Mouse (Mus musculus): ENCODE results near the gene Ctcf. TPM values are rescaled to one million over a fixed set of nuclear protein-coding genes. Genes with fewer than 3 reads are reported as not detected.
"Not testable (repeated sequence)": the region's sequence is repeated elsewhere in the genome, so short reads cannot be mapped to it uniquely, and the experiment has no call there.

Ctcf gene
- total RNA-seq (2021): 10 to 100 TPM; 54.2 to 55.2 TPM
- long read RNA-seq, experiment 1, transcript Ctcf-201 (12 exons, 3,782 nt): major isoform, 6 of 13 reads
- long read RNA-seq, experiment 1, partial matches to known transcripts: 2 of 13 reads
- long read RNA-seq, experiment 1, other reads (novel, unspliced or antisense): 5 of 13 reads
- long read RNA-seq, experiment 2, transcript Ctcf-201 (12 exons, 3,782 nt): major isoform, 7 of 57 reads
- long read RNA-seq, experiment 2, partial matches to known transcripts: 30 of 57 reads
- long read RNA-seq, experiment 2, other reads (novel, unspliced or antisense): 19 of 57 reads

GRCm38 (mm10) chr8:105636018-105636962, at the start of gene Ctcf:
TSS of gene Ctcf (plus strand) at chr8:105636568.
- peak; percentile 85 to 89 for DNase-seq (ENCODE audit: low spot score in 2 of 2)

DNA sequence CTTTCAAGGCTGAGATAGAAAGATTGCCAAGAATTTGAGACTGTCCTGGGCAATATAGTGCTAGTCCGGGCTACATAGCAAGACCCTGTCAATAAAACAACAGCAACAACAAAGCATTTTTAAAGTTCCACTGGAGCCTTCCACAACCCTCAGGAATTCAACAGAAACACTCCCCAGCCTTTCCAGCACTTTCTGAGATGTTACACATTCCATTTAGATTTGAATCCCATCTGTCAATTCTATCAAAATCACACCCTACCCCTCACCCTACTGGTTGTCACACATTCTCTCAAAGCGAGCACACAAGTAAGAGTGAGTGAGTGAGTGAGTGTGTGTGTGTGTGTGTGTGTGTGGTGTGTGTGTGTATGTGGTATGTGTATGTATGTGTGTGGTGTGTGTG, 43.9 kb upstream of the Ctcf start:
- no peak for DNase-seq (ENCODE audit: low spot score in 2 of 2)

DNA sequence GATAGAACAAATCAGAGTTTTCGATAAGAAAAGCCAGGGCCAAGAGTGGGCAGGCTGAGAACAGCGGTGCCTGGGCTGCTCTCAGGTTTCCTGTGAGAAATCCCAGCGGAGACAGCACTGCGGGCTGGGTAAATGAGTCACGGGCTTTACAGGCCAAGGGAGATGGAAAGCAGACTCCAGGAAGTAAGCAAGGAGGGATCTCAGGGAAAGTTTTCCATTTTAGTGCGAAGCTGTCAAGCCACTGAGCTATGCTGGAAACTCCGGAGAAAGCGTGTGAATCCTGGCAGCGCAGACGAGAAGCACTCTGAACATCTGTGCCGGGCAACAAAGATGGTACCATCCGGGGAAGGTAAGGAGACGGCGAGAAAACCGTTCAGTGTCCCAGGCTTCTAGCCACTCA, 42.5 kb upstream of the Ctcf start:
- DNase-seq (ENCODE audit: low spot score in 2 of 2): peak in 1 of 2 experiments; percentile 22

GRCm38 (mm10) chr8:105594451-105595242, 41.7 kb upstream of the Ctcf start:
- peak in 1 of 2 experiments; percentile 6 for DNase-seq (ENCODE audit: low spot score in 2 of 2)

GRCm38 (mm10) chr8:105596362-105597034, 39.9 kb upstream of the Ctcf start:
- peak; percentile 77 to 78 for DNase-seq (ENCODE audit: low spot score in 2 of 2)

GRCm38 (mm10) chr8:105598777-105599176, 37.6 kb upstream of the Ctcf start:
- DNase-seq (ENCODE audit: low spot score in 2 of 2): no peak

GRCm38 (mm10) chr8:105601301-105601700, 35.1 kb upstream of the Ctcf start:
- DNase-seq (ENCODE audit: low spot score in 2 of 2): no peak

DNA sequence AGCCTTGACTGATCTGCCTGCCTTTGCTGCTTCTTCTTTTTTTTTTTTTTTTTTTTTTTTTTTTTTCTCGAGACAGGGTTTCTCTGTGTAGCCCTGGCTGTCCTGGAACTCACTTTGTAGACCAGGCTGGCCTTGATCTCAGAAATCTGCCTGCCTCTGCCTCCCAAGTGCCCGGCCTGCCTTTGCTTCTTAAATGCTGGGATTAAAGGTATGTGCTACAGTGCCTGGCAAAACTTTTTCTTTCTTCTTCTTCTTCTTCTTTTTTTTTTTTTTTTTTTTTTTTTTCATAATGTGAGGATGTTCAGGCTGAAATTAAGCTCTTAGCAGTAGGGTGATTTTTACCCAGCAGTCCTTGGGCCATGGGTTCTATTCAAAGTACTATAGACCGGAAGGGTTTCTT, 33.8 kb upstream of the Ctcf start:
- DNase-seq (ENCODE audit: low spot score in 2 of 2): not testable (repeated sequence)

- peak; percentile 77 to 78 for DNase-seq (ENCODE audit: low spot score in 2 of 2)
Observed at GRCm38 (mm10) chr8:105604804-105605381, 31.5 kb upstream of the Ctcf start, which contains the start of gene Ripor1. TSS of gene Ripor1 (plus strand) at chr8:105605255.

DNA sequence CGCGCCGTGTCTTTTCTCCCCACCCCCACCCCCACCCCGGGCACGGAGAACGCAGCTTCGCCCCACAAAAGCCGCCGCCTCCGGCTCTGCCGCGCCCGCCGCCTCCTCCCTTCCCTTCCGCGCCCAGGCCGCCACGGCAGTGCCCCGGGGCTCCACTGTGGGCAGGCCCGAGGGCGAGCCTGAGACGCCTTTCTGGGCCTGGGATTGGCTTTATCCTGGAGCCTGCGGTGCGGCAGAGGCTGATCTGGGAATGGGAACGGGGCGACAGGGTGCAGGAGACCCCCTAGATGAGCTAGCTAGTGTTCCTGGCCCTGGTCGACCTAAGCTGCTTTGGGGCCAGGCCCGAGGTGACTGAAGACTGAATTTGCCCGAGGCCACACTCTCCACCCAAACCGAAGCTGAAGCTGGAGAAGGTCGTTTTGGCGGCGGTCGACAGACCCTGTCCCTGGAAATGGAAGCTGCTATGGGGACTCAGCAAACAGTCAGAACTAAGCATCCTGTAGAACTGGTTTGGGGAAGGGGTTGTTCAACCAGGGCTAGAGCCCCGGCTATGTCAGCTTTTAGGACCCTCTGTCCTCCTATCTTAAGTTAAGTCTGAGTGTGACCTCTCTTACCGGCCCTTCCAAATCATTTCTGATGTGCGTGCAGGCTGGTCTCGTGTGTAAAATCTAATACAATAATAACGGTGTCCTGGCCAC, 30.7 kb upstream of the Ctcf start:
- peak; percentile 51 to 58 for DNase-seq (ENCODE audit: low spot score in 2 of 2)

DNA sequence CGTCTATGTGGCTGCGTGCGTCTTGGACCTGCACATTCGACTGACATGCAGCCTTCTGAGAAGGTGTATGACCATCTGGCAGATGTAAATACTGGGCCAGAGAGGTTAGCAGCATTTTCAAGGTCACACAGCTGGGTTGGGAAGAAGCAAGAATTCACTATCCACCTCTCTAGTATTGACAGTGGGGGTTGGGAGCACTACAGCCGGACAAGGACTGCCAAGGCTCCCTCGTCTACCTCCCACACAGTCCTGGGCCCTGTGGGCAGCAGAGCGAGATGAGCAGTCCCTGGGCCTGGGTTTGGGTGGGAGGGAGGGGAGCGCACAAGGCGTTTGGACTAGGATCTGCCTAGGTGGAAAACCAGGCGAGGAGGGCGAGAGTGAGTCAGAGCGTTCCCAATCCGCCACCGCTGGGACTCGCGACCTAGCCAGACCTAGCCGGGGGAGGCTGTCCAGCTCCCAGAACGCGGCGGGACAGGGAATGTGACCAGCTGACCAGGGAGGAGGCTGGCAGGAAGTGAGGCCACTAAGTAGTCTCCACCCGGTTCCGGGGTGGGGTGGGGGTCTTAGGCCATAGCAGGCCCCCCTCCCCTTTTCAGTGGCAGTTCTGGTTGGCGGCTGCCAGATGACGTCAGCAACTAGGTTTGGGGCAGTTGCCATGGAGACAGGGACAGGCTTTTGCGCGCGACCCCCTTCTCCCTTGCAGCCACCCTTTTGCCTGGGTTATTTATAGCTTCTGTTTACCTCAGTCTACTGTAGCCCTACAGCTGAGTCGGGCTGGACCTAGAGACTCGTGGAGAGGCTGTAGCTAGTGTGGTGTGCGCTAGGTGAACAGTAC, 30.0 kb upstream of the Ctcf start:
- peak; percentile 77 for DNase-seq (ENCODE audit: low spot score in 2 of 2)

GRCm38 (mm10) chr8:105607062-105607461, 29.3 kb upstream of the Ctcf start:
- DNase-seq (ENCODE audit: low spot score in 2 of 2): no peak

- DNase-seq (ENCODE audit: low spot score in 2 of 2): no peak
Observed at GRCm38 (mm10) chr8:105607684-105608083, 28.7 kb upstream of the Ctcf start.

DNA sequence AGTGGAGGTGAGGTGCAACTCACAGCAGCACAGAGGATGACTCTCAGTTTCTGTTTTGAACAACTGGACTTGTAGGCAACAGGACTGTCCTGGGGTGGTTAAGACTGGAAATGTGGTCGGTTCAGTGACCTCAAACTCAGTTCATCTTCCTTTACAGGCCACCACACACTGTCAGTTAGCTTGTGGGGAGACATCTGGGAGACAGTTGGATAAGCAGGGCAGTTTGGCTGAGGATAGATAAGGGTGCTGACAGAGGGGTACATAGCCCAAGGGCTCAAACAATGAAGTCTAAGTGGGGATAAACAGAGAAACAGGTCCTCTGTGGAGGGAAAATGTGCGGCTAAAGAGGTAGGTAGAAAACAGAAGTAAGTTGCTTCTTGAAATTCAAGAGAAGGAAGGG, 27.0 kb upstream of the Ctcf start:
- DNase-seq (ENCODE audit: low spot score in 2 of 2): no peak

- DNase-seq (ENCODE audit: low spot score in 2 of 2): no peak
Observed at GRCm38 (mm10) chr8:105609771-105610170, 26.6 kb upstream of the Ctcf start.

DNA sequence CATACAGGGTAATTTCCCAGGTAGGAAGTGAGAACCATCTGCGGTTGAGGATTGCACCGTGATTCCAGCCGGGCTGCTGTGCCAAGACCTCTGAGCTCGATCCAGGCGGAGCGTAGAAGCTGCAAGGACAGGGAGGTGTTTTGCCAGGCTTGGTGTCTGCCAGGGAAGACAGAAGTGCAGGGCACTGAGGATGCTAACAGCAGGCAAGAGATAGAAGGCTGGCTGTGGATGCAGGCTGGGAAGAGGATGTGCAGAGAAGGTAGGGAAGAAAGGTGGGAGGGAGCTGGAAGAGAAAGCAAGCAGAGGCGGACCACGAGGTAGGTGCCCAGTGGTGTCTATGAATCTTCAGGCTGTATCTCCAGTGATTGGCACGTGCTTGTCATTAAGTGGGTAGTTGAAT, 24.5 kb upstream of the Ctcf start:
- no peak for DNase-seq (ENCODE audit: low spot score in 2 of 2)

- DNase-seq (ENCODE audit: low spot score in 2 of 2): peak; percentile 49 to 72
Observed at GRCm38 (mm10) chr8:105613037-105613436, 23.3 kb upstream of the Ctcf start.

- peak; percentile 67 to 76 for DNase-seq (ENCODE audit: low spot score in 2 of 2)
Observed at GRCm38 (mm10) chr8:105613830-105614511, 22.4 kb upstream of the Ctcf start.

Data from adrenal gland, adult 18-20 months (tissue).